Mouse (Mus musculus) 416B (cell line): ENCODE results near the gene Gper1.
A peak's percentile ranks its signal among the peaks of the same experiment; 100 is the strongest.

Experiments used
- DNase-seq: peaks from one replicate; pipeline ENCODE4 v3.0.0; 2011; ENCODE audit warnings: low read depth

The Gper1 gene

DNA sequence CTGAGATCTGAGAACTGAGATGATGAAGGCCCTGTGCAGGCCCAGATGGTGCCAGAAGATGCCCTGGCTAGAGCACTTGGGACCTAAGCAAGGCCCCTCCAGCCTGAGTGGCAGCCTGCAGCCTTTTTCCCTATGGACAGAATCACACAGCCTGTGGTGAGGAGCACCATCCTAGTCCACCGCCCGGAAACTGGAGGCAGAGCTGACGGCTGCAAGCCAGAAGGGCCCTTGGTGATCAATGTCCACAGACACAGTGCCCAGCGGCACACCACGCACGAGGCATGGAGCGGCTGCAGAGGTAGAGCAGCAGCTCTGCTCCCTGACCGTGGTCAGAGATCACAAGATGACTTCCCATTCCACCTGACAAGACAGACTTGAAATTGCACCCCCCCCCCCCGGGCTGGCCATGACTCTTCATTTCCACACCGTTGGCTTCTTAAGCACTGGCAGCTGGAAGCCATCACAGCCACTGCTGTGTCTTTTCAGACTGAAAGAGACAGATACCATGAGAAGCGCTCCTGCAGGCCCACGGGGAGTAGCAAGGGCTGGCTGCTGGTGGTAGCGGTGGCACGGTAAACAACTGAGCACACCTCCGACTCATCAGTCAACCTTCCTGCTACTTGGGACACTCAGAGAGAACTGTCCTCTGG lies 11.2 kb upstream of the Gper1 start:
- peak; percentile 31 for DNase-seq

DNA sequence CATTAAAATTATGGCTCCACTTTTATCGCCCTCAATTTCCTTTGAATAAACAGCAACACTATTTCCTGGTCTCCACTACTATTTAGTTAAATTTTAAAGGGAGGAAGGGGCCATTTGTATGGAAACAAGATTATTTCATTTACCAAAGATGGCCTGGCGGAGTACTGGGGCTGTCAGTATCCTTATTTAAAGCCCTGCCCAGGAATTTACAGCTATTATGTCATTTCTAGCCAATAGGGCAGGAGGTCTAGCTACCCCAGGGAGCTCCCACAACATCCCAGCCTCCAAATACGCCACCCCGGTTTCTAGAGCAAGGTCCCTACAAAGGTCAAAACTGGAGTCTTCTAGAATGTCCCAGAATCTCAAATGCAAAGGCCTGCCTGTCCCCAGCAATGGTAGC lies 9.4 kb upstream of the Gper1 start:
- no peak for DNase-seq

DNA sequence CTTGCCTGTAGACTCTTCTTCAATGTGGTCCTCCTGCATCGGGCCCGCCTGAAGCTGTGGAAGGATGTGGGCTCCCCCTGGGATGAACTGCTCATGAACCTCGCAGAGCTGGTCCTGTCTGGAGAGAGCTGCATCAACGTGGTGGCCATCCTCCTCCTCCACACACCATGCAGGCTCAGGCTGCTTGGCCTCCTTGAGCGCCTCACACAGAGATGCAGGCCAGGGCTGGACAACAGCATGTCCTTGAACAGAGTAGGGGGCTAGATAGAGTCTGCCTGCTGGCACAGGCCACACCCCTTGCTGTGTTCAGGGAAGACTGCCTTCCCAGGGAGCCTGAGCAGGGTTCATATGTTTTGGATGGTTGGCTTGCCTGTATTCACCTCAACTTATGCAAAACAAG lies 8.0 kb upstream of the Gper1 start:
- DNase-seq = no peak

DNA sequence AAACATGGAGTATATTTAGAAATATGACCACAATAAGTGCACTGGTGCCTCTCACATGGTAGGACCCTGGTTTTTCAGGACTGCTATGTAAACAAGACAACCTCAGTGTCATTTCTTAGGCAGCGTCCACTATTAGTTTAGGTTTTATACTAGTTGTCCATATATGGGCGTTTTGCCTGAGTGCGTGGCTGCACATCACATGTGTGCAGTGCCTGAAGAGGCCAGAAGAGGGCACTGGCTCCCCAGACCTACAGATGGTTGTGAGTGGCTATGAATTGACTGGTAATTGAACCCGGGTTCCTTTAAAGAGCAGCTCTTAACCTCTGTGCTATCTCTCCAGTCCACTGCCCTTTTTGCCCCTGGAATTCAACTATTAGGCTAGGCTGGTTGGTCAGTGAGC lies 6.0 kb upstream of the Gper1 start:
- DNase-seq = no peak

DNA sequence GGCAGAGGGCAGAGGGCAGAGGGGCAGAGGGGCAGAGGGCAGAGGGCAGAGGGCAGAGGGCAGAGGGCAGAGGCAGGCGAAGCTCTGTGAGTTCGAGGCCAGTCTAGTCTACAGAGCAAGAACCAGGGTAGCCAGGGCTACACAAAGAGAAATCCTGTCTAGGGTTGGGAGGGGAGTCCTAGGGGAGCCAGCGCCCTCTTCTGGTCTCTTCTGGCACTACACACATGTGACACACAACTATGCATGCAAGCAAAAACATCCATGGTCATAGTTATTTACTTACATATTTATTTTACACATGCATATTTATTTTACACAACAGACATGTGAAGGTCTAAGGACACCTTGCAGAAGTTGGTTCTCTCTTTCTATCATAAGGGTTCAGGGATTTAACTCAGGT lies 5.5 kb upstream of the Gper1 start:
- DNase-seq = no peak

DNA sequence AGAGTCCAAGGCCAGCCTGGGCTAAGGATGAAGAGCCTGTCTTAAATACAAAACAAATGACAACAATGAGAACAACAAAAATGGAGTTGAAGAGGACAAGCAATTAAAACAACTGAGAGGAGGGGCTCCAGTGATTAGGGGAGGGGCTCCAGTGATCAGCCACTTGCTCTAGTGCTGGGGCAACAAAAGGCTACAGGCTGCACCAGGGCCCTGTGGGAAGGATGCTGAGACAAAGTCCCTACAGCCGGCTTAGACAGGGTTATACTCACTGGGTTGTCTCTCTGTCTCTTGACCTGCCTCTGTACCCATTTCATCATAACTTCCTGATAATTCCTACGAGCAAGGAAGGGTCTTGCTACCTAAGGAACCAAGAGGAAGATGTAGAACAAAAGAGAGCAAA lies 4.8 kb upstream of the Gper1 start:
- no peak for DNase-seq

DNA sequence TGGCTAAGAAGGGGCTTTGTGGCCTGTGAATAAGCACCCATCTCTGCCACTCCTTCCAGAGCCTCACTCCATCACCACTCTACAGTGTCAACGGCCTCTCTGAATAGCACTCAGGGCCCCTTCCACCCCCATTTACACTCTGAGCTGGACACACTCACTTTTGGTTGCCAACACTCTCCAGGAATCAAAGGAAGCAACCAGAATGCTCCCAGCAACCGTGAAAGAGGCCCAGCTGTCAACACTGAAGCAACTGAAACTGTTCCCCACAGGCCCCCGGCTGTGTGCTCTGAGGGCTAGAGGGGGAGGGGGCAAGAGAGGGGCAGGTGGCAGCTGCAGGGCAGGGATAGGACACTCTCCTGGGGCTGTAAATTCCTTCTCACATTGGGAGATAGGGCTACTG lies 4.3 kb upstream of the Gper1 start:
- no peak for DNase-seq

DNA sequence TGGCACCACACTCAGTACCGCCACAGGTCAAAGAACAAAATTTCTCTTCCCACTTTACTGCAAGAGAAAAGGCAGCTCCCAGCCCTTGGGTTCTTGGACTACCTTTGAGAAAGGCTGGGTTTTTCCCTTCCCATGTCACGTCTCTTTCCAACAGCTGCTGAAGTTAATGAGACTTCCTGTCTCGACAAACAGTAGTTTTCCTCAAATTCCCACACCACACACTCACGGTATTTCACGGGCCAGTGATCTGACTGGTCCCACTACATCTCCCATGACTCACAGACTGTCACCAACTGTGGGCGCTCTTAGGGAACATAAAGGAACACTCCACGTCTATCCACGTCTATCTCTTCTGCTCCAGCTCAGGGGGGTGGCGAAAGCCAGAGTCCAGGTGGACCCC lies 2.2 kb downstream of the Gper1 start:
- no peak for DNase-seq

DNA sequence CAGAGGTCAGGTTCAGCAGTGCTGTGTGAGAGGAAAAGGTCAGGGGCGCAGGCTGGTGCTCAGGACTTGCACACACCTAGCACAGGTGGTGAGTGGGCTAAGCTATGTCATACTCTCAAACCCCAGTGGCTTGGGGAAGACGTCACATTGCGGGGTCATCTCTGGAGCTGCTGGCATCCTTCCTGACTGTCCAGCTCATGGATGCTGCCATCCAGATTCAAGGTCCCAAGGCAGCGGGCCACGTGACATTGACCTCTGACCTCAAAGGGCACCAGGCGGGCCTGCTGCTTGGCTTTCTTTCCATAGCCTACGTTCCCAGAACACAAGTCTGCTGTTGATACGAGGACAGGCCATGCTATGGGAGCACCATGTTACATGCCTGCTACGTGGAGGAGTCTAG lies 4.0 kb downstream of the Gper1 start:
- DNase-seq = no peak

DNA sequence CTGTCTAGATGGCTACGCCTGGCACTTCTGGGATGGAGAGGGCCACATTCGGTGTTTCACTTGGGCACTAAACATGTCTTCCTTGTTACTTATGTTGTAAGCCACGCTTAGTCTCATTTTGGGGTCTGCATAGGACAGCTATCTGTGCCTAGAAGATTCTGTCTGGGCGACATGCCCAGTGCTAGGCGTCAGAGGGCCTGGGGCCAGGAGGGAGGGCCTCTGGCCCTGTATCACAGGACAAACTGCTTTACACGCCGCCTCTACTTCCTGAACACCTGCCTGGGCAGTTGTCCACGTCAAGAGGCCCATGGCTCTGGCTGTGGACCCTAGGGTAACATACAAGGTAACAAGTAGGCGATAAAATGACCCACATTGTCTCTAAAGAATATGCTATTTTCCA lies 5.0 kb downstream of the Gper1 start:
- no peak for DNase-seq

DNA sequence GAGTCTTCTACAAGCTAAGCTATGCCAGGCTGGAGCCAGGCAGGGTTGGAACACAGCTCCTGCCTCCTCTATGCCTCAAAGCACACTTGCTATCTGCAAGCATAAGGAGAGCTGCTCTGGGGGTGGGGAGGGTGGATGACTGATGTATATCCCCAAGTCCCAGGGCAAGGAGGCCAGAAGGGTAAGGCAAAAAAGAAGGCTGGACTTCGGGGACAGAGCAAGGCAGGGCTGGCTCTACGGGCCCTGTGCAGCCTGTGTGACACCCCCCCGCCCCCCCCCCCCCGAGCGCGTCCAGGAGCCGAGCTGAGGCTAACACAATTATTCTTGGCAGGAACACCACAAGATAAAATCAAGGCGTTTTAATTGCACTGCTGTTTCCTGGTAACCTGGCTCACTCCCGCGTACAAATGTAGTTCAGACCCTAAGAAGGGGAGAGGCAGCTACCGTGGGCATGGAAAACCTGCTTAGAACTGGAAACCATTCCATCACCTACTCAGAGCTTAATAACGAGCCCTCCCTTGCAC lies 6.9 kb downstream of the Gper1 start:
- peak; percentile 31 for DNase-seq

DNA sequence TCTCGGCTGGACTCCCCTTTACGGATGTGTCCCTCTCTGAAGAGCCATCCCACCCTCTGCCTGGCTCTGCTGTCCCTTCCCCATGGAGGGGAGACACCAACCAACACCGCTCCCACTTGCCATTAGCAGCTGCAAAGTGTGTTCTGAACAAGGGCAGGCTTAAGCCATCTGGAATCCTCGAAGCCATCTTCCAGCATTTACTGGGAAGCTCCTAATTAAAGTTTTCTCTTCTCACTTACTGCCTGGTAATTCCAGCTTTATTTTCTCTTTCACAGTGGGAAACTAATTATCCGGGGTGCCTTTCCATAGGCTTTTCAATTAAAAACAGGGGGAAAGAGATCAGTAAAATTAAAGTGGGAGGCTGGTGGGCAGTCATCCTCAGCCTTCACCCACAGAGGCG lies 9.4 kb downstream of the Gper1 start:
- no peak for DNase-seq

DNA sequence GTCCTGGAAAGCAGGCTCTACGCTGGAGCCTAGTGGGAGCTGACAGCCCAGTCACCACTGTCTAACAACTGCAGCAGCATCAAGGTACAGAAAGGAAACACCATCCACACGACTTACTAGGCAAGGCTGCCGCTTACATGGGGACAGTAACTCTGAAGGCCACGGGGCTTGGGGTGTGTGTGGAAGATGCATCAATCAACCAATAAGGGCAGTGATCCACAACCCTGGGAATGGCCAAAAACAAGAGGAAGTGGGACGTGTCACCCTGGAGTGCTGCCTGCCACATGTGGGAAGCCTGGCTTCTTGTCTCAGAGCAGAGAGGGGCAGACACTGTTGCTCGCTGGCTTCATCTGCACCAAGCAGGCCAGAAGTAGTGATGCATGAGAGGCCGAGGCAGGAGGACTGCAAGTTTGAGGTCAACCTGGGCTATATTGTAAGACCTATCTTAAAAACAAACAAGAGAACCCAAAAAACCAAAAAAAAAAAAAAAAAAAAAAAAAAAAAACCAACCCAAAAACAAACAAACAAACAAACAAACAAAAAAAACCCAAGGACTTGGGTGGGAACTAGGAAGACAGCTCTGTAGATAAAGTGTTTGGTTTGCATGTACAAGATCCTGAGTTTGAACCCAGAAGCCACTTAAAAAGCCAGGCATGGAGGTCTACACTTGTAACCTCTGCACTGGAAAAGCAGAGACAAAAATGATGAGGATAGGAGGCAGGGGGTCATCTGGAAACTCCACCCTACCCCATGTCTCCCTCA lies 10.0 kb downstream of the Gper1 start:
- no peak for DNase-seq

DNA sequence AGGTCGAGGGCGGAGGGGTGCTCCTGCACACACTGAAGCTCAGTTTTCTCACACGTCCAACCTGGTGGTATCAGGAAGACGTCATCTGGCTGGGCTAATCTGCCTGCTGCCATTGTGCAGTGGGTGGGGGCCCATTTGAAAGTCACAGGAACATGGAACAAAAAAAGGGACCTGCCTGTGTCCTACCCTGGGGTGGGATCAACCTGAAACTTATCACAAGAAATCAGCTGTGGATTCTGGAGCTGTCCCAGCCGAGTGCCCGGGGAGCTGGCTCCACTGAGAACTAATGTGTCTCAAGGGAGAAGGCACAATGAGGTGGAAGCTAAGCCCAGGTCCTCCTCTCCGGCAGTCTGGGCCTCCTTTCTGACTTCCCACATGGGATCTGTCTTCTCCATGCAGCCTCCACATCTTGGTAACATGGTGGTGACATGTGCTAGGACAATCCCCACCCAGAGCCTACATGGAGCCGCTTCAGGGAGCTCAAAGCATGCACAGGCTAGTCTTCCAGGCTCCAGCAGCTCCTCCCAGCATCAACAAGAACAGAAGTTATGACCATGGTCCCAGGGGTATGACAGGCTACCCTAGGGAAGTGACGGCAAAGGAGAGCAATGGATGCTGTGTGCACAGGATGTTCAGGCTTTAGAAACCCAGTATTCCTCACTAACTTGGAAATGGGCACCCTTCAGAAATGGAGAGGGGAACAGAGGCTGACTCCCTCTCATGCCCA lies 11.1 kb downstream of the Gper1 start:
- DNase-seq = no peak

DNA sequence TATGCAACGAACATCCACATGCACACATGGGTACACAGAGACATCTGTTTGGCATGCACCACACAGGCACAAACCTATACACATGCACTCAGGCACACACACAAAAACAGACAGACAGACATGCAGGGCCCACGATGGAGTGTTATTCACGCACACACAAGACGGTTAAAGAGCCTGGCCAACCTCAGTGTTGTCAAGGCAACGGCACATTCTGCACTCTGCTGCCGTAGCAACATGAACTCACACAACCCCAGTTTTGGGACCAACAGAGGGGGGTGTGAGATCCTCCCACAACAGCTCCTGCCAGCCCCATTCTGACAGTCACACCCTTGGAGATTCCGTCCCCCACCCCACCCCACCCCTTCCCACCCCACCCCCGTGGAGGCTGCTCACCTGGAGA lies 12.0 kb downstream of the Gper1 start:
- DNase-seq = no peak

DNA sequence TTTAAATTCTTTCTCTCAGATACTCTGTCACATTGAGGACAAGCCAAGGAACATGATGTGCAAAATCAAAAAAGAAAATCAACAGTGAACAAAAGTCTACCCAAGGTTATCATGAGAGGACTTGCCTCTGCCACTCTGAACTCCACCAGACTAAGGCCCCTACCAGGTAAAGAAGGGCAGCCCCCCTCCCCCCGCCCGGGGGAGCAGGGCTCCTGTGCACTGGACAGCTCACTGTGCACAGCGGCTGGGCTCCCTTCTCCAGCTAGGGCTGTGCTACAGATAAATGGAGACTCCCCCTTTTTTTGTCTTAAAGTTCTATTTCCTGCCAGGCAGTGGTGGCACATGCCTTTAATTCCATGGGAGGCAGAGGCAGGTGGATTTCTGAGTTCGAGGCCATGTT lies 14.8 kb downstream of the Gper1 start:
- DNase-seq = no peak

DNA sequence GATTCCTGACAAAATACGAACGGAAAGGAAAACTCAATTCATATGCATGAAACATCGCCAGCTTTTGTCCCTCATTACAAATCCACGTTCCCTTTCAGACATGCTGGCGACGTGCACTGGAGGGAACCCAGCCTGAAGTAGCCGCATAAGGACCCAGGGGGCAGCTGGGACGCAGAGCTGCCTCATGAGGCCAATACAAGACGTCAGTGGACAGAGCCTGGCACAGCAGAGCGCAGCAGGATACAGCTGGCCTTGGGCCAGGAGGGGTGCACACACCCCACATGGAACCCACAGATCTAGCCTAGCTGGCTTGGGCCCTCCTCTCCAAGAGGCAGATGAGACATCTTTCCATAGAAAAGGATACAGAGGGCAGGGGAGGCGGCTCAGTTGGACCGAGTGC lies 15.5 kb downstream of the Gper1 start:
- no peak for DNase-seq

DNA sequence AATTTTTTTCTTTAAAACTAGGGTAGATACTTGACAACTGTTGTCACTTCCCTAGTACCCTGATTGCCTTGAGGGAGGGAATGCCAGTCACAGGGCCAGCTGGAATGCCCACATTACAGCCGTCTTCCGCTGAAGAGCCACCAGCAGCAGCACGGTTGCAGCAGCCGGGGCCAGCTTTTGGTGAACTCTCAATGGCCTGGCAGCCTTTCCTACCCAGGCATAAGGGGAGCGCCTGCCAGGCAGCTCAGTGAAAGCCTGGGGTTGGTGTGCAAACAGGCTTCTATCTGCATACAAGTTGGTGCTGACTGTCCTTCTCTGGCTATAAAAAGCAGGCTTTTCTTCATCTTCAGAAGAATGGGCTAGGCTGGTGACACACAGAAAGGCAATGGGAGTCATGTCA lies 17.5 kb downstream of the Gper1 start:
- no peak for DNase-seq

DNA sequence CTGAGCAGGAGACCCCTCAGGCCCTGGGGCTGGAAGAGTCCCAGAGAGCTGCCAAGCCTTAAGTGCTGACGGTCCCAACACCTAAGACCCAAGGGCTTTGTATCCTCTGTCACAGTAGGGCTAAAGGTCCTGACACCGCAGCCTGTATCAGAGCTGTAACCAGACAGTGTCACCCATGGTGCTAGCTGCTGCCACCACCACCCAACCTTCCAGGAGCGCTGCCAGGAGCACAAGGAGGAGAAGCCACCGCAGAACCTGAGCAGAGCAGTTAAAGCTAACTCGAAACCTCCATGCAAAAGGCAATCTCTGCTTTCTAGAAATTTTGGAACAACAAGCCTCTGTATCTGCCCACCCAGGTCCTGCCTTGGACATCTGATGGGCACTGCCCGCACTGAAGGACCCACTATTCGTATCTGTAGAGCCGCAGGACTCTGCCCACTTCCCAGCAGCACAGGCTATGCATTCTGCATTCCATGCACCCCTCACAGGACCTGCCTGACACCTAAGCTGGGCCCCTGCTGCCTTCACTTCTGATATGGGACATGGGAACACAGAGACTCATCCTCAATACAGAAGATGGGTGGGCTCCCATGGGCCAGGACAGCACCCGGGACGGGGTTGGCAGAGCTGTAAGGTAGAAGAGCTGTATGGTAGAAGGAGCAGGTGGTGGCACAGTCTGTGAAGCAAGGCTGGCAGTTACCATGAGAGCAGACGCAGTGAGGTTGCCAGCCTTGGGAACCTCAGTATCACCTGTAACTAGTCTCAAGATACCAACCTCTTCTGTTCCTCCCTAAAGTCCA lies 18.2 kb downstream of the Gper1 start:
- no peak for DNase-seq

DNA sequence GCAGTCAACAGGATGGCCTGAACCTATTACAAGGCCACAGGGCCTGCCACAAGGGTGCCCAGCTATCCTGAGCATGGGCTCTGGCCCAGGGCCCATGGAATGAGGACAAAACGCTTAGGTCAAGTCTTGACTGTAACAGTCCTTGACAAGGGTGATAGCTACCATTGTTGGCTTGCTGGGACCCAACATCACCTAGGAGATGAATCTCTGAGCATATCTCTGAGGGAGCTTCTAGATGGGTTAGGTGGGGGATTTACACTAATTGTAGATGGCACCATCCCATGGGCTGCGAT lies 18.7 kb downstream of the Gper1 start:
- DNase-seq = no peak

DNA sequence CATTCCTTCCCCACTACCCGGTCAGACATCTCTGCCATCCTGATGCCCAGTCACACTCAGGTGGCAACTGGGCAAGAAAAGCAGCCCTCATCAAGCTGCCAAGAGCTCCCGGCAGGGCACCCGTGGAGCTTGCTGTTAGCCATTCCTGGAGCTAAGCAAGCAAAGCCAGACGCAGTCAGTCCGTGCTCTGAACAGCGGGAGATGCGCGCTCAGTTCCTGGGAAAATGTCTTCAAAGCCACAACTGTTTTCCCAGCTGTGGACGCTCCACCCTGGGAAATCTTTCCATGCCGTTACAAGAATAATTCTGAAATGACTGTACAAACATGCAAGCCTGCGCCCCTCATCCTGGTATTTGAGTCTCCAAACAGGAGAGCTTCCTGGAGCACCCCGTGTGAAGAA lies 19.5 kb downstream of the Gper1 start:
- DNase-seq = no peak

DNA sequence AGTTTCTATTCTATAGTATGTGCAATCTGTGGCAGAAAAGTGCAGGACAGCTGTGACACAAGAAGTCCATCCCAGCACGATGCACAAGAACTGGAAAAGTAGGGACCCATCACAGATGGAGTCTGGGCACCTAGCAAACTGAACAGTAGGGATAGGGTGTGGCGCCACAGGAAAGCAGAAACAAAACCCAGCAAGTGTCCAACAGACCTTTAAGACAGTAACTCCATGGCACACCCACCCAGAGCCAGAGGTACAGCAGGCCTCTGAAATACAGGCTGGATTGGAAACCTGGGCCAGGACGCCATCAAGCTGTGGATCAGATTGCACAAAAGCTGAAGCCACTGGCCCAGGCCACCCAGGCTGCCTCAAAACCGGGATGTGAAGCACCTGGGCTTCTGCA lies 20.0 kb downstream of the Gper1 start:
- DNase-seq = no peak

DNA sequence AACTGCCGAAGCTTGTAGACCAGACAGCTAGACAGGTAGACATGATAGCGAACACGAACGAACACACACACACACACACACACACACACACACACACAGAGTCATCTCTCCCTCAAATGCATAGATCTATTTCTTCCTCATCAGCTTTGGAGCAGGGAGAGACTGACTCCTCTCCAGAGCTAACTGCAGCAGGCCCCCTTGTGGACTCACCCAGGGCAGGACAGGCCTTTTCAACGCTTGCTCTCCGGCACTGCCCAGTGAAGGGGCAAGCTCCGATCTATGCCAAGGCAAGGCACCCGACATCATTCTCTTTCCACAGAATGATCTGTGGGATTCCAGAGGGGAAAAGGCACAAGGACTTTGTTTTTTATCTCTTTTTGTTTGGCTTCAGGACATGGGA lies 22.3 kb downstream of the Gper1 start:
- no peak for DNase-seq
